Mouse (Mus musculus) testis, adult 10 weeks (tissue): ENCODE results near the gene Rae1. TPM values are rescaled to one million over a fixed set of nuclear protein-coding genes. Genes with fewer than 3 reads are reported as not detected.

Experiments
- polyA plus RNA-seq: library from polyadenylated mRNA; stranded (reverse); fragments of 350-450 nt; fragmentation: Illumina TruSeq; extraction: RNeasy Lipid Tissue Mini Kit (QIAGEN cat#74804); gene quantifications from one replicate; pipeline ENCODE4 v1.2.3, GENCODE M21; 2014; ENCODE audit warnings: low read depth, low replicate concordance

Gene Rae1
- 69.6 TPM for polyA plus RNA-seq

DNA sequence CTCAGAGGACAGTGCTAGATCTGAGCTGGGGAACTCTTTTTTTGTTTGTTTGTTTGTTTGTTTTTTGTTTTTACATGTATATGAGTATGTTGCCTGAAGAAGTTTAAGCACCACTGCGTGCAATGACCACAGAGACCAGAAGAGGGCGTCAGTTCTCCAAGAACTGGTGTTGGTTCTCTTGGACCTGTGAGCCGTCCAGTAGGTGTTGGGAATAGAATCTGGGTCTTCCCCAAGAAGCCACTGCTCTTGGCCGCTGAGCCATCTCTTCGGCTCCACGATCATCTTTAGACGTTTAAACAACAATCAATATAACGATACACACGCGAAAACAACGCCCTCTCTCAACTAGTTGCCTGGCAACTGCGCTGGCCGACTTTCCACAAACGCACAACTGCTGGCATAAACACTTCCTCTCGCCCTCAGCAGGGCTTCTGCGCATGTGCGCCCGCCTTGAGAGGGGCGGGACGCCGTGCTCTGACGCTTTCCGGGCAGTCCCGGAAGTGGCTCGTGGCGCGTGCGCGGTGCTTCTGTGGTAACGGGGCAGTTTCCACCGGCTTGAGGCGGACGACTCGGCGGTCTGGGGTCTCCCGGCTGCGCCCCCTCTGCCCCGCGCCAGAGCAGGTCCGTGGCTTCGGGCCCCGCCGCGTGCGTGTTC is at the start of gene Rae1:
TSS of gene Rae1 (plus strand) at position 488 of the 655 bp plus-strand sequence.

DNA sequence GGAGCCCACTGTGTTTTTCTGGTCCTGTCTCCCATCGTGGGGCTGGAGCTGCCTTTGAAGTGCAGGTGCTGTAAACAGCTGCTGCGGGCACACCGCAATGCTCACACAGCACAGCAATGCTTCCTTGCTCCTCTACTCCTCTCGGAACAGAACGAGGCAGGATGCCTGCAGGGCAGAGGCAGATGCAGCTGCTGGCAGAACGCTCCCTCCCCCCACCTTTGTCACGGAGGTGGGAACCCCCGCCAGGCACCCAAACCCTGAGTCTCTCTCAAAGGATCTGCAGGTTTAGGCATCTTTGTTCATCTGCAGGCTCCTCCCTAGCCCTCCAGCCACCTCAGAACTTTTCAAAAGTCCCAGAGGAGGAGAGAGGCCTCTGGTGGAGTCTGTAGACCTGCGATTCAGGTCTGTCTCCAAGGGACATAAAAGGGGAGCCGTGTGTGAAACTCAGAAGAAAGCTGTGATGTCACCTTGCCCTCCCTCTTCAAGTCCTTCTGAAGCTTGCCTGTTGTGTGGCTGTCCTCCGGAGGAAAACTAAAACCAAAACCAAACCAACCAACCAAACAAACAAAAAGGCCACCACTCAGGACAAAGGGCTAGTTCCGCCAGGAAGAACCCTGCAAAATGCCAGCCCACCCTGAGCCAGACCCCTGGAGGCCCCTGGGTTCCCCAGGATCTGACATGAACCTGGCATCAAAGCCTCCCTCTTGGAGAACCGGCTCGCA is 22.3 kb upstream of the Rae1 start, which contains the start of gene Spo11:
TSS of gene Spo11 (plus strand) at position 292 of the 722 bp plus-strand sequence.

DNA sequence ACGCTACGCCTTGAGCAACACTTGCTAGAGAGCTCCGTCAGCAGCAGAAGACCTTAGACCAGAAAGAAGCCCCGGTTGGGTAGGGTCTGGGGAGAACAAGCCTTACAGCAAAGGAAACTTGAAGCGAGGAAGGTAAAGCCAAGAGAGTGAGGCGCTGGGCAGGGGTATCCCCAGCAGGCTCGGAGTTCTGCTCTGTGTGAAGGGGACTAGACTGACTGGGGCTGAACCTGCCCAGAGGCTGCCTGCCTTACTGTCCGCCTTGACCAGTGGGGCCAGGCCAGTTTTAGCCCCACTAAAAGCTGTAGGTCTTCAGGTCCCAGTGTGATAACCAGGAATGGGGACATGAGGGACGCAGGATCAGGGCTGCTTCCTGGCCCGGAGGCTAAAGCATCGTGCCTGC is 20.5 kb downstream of the Rae1 start, which contains the start of gene Rbm38:
TSS of gene Rbm38 (plus strand) at position 69 of the 400 bp plus-strand sequence.

Other genes starting within 250 kb of the Rae1 start
- gene Bmp7, start 59.8 kb upstream of the Rae1 start, polyA plus RNA-seq = 0.14 TPM
- 70.5 TPM for gene Spo11, start 22.4 kb upstream of the Rae1 start, polyA plus RNA-seq
- 0.22 TPM for gene Rbm38, start 20.4 kb downstream of the Rae1 start, polyA plus RNA-seq
- 0.52 TPM for gene Ctcfl, start 119.4 kb downstream of the Rae1 start, polyA plus RNA-seq
- 0.13 TPM for gene Pck1, start 152.9 kb downstream of the Rae1 start, polyA plus RNA-seq
- gene Zbp1, start 218.8 kb downstream of the Rae1 start, polyA plus RNA-seq = 0.42 TPM